Mouse (Mus musculus) MEL (cell line): ENCODE results near the gene Gm8797. TPM values are rescaled to one million over a fixed set of nuclear protein-coding genes. Genes with fewer than 3 reads are reported as not detected.

Experiments
- DNase-seq: peaks from one replicate; pipeline ENCODE4 v3.0.0; 2011; ENCODE audit warnings: low read depth, low spot score
- H3K27ac ChIP-seq: 2 replicates; pipeline ENCODE4 v1.5.1; 2012; ENCODE audit warnings: low read depth, mild to moderate bottlenecking, control low read depth, low read length, moderate library complexity; ENCODE audit not compliant: control insufficient read depth
- H3K27me3 ChIP-seq, 2 experiments: fragments of 150-350 bp in 1 of 2; sonication (generic) in 1 of 2; 2 replicates each; pipeline ENCODE4 v1.6.1; 2012; ENCODE audit warnings: low read length in 2 of 2, mild to moderate bottlenecking in 2 of 2, improper control_type of control experiment in 1 of 2, moderate library complexity in 1 of 2; ENCODE audit not compliant: insufficient read depth in 2 of 2, control insufficient read depth in 1 of 2
- H3K36me3 ChIP-seq, 2 experiments: 2 replicates each; pipeline ENCODE4 v1.6.1; 2012 to 2014; ENCODE audit warnings: low read length in 2 of 2, improper control_type of control experiment in 1 of 2, inconsistent platforms in 1 of 2, mild to moderate bottlenecking in 1 of 2; ENCODE audit not compliant: insufficient read depth in 2 of 2, control insufficient read depth in 1 of 2
- H3K4me1 ChIP-seq, 2 experiments: fragments of 150-350 bp in 1 of 2; sonication (generic) in 1 of 2; 2 replicates each; pipeline ENCODE4 v1.6.1; 2012; ENCODE audit warnings: low read length in 2 of 2, improper control_type of control experiment in 1 of 2, mild to moderate bottlenecking in 1 of 2; ENCODE audit not compliant: insufficient read depth in 2 of 2, control insufficient read depth in 1 of 2
- H3K4me3 ChIP-seq, 2 experiments: fragments of 150-350 bp in 1 of 2; sonication (generic) in 1 of 2; 2 replicates each; pipeline ENCODE4 v1.5.1; 2012; ENCODE audit warnings: low read depth in 2 of 2, low read length in 2 of 2, mild to moderate bottlenecking in 2 of 2, moderate library complexity in 2 of 2, control low read depth in 1 of 2, improper control_type of control experiment in 1 of 2; ENCODE audit not compliant: control insufficient read depth in 1 of 2, insufficient read depth in 1 of 2
- H3K79me2 ChIP-seq: 2 replicates; pipeline ENCODE4 v1.6.1; 2012; ENCODE audit warnings: mild to moderate bottlenecking, low read length, moderate library complexity; ENCODE audit not compliant: control insufficient read depth, poor library complexity, insufficient read depth
- H3K9ac ChIP-seq: 2 replicates; pipeline ENCODE4 v1.6.1; 2012; ENCODE audit warnings: low read depth, mild to moderate bottlenecking, control low read depth, low read length, moderate library complexity; ENCODE audit not compliant: control insufficient read depth, poor library complexity, severe bottlenecking
- H3K9me3 ChIP-seq: fragments of 150-350 bp; sonication (generic); replicated peaks from 2 replicates; pipeline ENCODE4 v1.6.1; 2012; ENCODE audit warnings: mild to moderate bottlenecking, low read length, improper control_type of control experiment, moderate library complexity; ENCODE audit not compliant: insufficient read depth
- BHLHE40 ChIP-seq: IDR thresholded peaks from 2 replicates; pipeline ENCODE4 v1.6.1; 2012; ENCODE audit warnings: low read depth, mild to moderate bottlenecking, inconsistent platforms, low read length, improper control_type of control experiment, borderline replicate concordance
- CHD1 ChIP-seq: IDR thresholded peaks from 2 replicates; pipeline ENCODE4 v1.6.1; 2012; ENCODE audit warnings: low read depth, mild to moderate bottlenecking, inconsistent platforms, low read length, improper control_type of control experiment
- CHD2 ChIP-seq: IDR thresholded peaks from 2 replicates; pipeline ENCODE4 v1.6.1; 2011; ENCODE audit warnings: low read length, improper control_type of control experiment
- CTCF ChIP-seq, 3 experiments: IDR thresholded peaks in 2 of 3; conservative IDR thresholded peaks in 1 of 3; 2 replicates each; pipeline ENCODE4 v1.5.1; 2011 to 2012; ENCODE audit warnings: low read length in 3 of 3, low read depth in 2 of 3, mild to moderate bottlenecking in 2 of 3, improper control_type of control experiment in 1 of 3, inconsistent platforms in 1 of 3, mixed read lengths in 1 of 3, moderate library complexity in 1 of 3; ENCODE audit not compliant: control insufficient read depth in 1 of 3, insufficient read depth in 1 of 3, poor library complexity in 1 of 3, severe bottlenecking in 1 of 3
- E2F4 ChIP-seq: IDR thresholded peaks from 2 replicates; pipeline ENCODE4 v1.6.1; 2011; ENCODE audit warnings: low read depth, low read length, improper control_type of control experiment, borderline replicate concordance
- EP300 ChIP-seq, 2 experiments: IDR thresholded peaks; 2 replicates each; pipeline ENCODE4 v1.6.1; 2011; ENCODE audit warnings: improper control_type of control experiment in 2 of 2, low read length in 2 of 2, low read depth in 1 of 2, mild to moderate bottlenecking in 1 of 2
- ETS1 ChIP-seq: IDR thresholded peaks from 2 replicates; pipeline ENCODE4 v1.6.1; 2012; ENCODE audit warnings: low read depth, mild to moderate bottlenecking, inconsistent platforms, low read length, improper control_type of control experiment, moderate library complexity
- GATA1 ChIP-seq: IDR thresholded peaks from 2 replicates; pipeline ENCODE4 v1.6.1; 2011; ENCODE audit warnings: low read depth, low read length, improper control_type of control experiment
- HCFC1 ChIP-seq: IDR thresholded peaks from 2 replicates; pipeline ENCODE4 v1.6.1; 2012; ENCODE audit warnings: low read depth, mild to moderate bottlenecking, inconsistent platforms, low read length, improper control_type of control experiment, moderate library complexity
- JUND ChIP-seq: IDR thresholded peaks from 2 replicates; pipeline ENCODE4 v1.6.1; 2011; ENCODE audit warnings: low read depth, mild to moderate bottlenecking, improper control_type of control experiment, low read length
- MAX ChIP-seq: IDR thresholded peaks from 2 replicates; pipeline ENCODE4 v1.6.1; 2011; ENCODE audit warnings: low read length, improper control_type of control experiment
- MXI1 ChIP-seq: IDR thresholded peaks from 2 replicates; pipeline ENCODE4 v1.6.1; 2011; ENCODE audit warnings: mild to moderate bottlenecking, low read depth, low read length, improper control_type of control experiment
- MYB ChIP-seq: IDR thresholded peaks from 2 replicates; pipeline ENCODE4 v1.6.1; 2011; ENCODE audit warnings: mild to moderate bottlenecking, low read depth, low read length, improper control_type of control experiment
- MYC ChIP-seq: IDR thresholded peaks from 2 replicates; pipeline ENCODE4 v1.6.1; 2011; ENCODE audit warnings: low read depth, mild to moderate bottlenecking, low read length, improper control_type of control experiment, moderate library complexity
- NELFE ChIP-seq: IDR thresholded peaks from 2 replicates; pipeline ENCODE4 v1.6.1; 2011; ENCODE audit warnings: low read depth, low read length, improper control_type of control experiment
- NRF1 ChIP-seq: IDR thresholded peaks from 2 replicates; pipeline ENCODE4 v1.6.1; 2014; ENCODE audit warnings: low read depth, mild to moderate bottlenecking, inconsistent platforms, low read length, improper control_type of control experiment, moderate library complexity; ENCODE audit not compliant: poor library complexity, insufficient read depth, severe bottlenecking
- RCOR1 ChIP-seq: IDR thresholded peaks from 2 replicates; pipeline ENCODE4 v1.6.1; 2012; ENCODE audit warnings: low read depth, mild to moderate bottlenecking, inconsistent platforms, low read length, improper control_type of control experiment
- TBP ChIP-seq: IDR thresholded peaks from 2 replicates; pipeline ENCODE4 v1.8.0; 2011; ENCODE audit warnings: low read depth, low read length, improper control_type of control experiment
- TCF12 ChIP-seq: IDR thresholded peaks from 2 replicates; pipeline ENCODE4 v1.6.1; 2014; ENCODE audit warnings: low read depth, mild to moderate bottlenecking, inconsistent platforms, low read length, improper control_type of control experiment, moderate library complexity
- USF2 ChIP-seq, 2 experiments: IDR thresholded peaks; 2 replicates each; pipeline ENCODE4 v1.6.1; 2011 to 2012; ENCODE audit warnings: improper control_type of control experiment in 2 of 2, low read length in 2 of 2, borderline replicate concordance in 1 of 2, inconsistent platforms in 1 of 2, low read depth in 1 of 2, mild to moderate bottlenecking in 1 of 2; ENCODE audit not compliant: insufficient read depth in 1 of 2
- ZKSCAN1 ChIP-seq: IDR thresholded peaks from 2 replicates; pipeline ENCODE4 v1.6.1; 2012; ENCODE audit warnings: low read depth, mild to moderate bottlenecking, inconsistent platforms, low read length, improper control_type of control experiment, moderate library complexity
- ZNF384 ChIP-seq: IDR thresholded peaks from 2 replicates; pipeline ENCODE4 v1.6.1; 2012; ENCODE audit warnings: low read depth, mild to moderate bottlenecking, inconsistent platforms, low read length, improper control_type of control experiment
- polyA plus RNA-seq, 2 experiments: library from polyadenylated mRNA; stranded (reverse) in 1 of 2; unstranded in 1 of 2; fragments of >175 nt in 1 of 2; fragments of >200 nt in 1 of 2; gene quantifications; 2 replicates each; pipeline versions ENCODE4 v1.2.1 to v1.2.4; 2012; ENCODE audit warnings: low replicate concordance in 2 of 2, low read depth in 1 of 2; ENCODE audit not compliant: insufficient read length in 2 of 2, insufficient read depth in 1 of 2, missing spikeins in 1 of 2
- total RNA-seq: library from RNA; depleted of rRNA; stranded (reverse); fragments of 300-350 nt; gene quantifications from 2 replicates; pipeline ENCODE4 v1.2.3, GENCODE M21; 2012

The Gm8797 gene
- total and polyA plus RNA-seq, 3 experiments = 2.9 to 185 TPM; not detected in 1

GRCm38 (mm10) chr3:5732931-5733330 is 17.7 kb upstream of the Gm8797 start (continued):
- TF ChIP-seq TCF12 = no peak
- TF ChIP-seq CTCF (IDR thresholded peaks at IDR 0.05 in 2 of 3, conservative IDR thresholded peaks at IDR 0.05 in 1 of 3; ENCODE audit: control insufficient read depth in 1 of 3, insufficient read depth in 1 of 3, low read depth in 2 of 3, low read length in 3 of 3, poor library complexity in 1 of 3, severe bottlenecking in 1 of 3) = no peak

- H3K36me3 ChIP-seq = no peaks in the 10 kb centered on the region
- no peak overlapping the region for H3K4me3 ChIP-seq
- no peak overlapping the region for H3K27ac ChIP-seq
- no peaks in the 10 kb centered on the region for H3K9me3 ChIP-seq
- no peak overlapping the region for H3K9ac ChIP-seq
- no peaks in the 10 kb centered on the region for H3K4me1 ChIP-seq
- H3K79me2 ChIP-seq = no peaks in the 10 kb centered on the region
- TF ChIP-seq ZKSCAN1 (no peak), RCOR1 (no peak), E2F4 (no peak), MAX (no peak), NRF1 (no peak), EP300 (IDR thresholded peaks at IDR 0.05; ENCODE audit: low read depth in 1 of 2, low read length in 2 of 2) (no peak), ETS1 (no peak), HCFC1 (no peak), ZNF384 (no peak), NELFE (no peak), CHD1 (no peak)
- TF ChIP-seq, all 39 proteins: peak for 0
- no peaks in the 10 kb centered on the region for H3K27me3 ChIP-seq
- DNase-seq = no peak
Measured at GRCm38 (mm10) chr3:5754763-5755478, 4.3 kb downstream of the Gm8797 start.

GRCm38 (mm10) chr3:5766256-5766655 is 15.7 kb downstream of the Gm8797 start:
- Histone ChIP-seq H3K79me2 (no peaks in the 10 kb centered on the region), H3K4me3 (no peak overlapping the region), H3K27me3 (no peaks in the 10 kb centered on the region), H3K27ac (no peak overlapping the region), H3K9ac (no peak overlapping the region), H3K9me3 (no peaks in the 10 kb centered on the region), H3K36me3 (no peaks in the 10 kb centered on the region), H3K4me1 (no peaks in the 10 kb centered on the region)
- no peak for DNase-seq
- no peak for TF ChIP-seq CTCF (IDR thresholded peaks at IDR 0.05 in 2 of 3, conservative IDR thresholded peaks at IDR 0.05 in 1 of 3; ENCODE audit: control insufficient read depth in 1 of 3, insufficient read depth in 1 of 3, low read depth in 2 of 3, low read length in 3 of 3, poor library complexity in 1 of 3, severe bottlenecking in 1 of 3)
- TF ChIP-seq MYB = no peak
- TF ChIP-seq MYC = no peak
- TF ChIP-seq NELFE = no peak
- no peak for TF ChIP-seq JUND
- no peak for TF ChIP-seq ZNF384
- no peak for TF ChIP-seq MAX
- TF ChIP-seq TCF12 = no peak
- no peak for TF ChIP-seq RCOR1
- no peak for TF ChIP-seq MXI1
- TF ChIP-seq BHLHE40 = no peak
- no peak for TF ChIP-seq GATA1
- no peak for TF ChIP-seq CHD2
- TF ChIP-seq USF2 (IDR thresholded peaks at IDR 0.05; ENCODE audit: borderline replicate concordance in 1 of 2, insufficient read depth in 1 of 2, low read depth in 1 of 2, low read length in 2 of 2) = no peak
- no peak for TF ChIP-seq TBP
